Mouse (Mus musculus): ENCODE results near the gene Col5a3. TPM values are rescaled to one million over a fixed set of nuclear protein-coding genes. Genes with fewer than 3 reads are reported as not detected.

Col5a3 gene
- polyA plus RNA-seq, 1 experiment from 2014 or later = 0.15 TPM

- WGBS = 68% methylated on average over 13 of the region's 13 CpGs
- H3K9me3 ChIP-seq = peaks cover 13% of the 10 kb centered on the region
Measured at GRCm38 (mm10) chr9:20804266-20805158, 10.4 kb downstream of the Col5a3 start.

DNA sequence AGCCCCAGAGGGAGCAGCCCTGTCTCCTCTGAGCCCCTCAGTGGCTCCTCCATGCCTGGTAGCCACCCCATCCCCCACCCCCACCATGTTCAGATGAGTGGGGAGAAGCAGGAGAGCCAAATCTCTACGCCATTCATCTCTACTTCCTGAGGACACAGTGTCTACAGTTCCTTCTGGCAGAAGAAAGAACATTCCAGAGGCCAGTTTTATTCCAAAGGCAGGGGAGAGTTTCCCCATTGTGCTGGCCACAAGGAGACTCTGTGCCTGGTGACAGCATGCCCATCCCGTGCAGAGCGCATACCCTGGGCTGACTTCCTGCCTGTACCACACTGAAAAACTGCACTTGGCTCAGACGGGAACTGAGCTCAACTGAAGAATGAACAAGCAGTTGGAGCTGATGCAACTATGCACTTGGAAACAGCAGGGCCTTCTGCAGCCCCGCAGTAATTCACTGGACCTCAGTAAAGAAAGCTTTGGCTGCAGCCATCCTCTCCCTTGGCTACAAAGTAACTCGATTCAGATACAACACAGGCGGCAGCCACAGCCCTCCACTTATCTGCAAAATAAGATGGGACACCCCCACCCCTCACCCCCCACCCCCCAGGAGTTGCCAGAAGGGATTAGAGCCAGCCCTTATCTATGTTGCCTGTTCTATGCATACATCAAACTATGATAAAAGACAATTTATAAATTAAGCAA lies 20.6 kb downstream of the Col5a3 start:
- 22% methylated on average over 7 of the region's 7 CpGs for WGBS
- H3K9me3 ChIP-seq = no peaks in the 10 kb centered on the region
- ATAC-seq (ENCODE audit: extremely low read depth, insufficient number of reproducible peaks, low FRiP score, low TSS enrichment) = no peak
- H3K4me2 ChIP-seq = no peak overlapping the region; the same call in 1 of the 2 replicates
- H3K9ac ChIP-seq = no peak overlapping the region
- H3K36me3 ChIP-seq = no peaks in the 10 kb centered on the region
- H3K4me1 ChIP-seq = peaks cover 9% of the 10 kb centered on the region; the same call in 1 of the 2 replicates
- H3K4me3 ChIP-seq = no peak overlapping the region
- peak overlapping the region; percentile 43; the same call in 1 of the 2 replicates for H3K27ac ChIP-seq (replicated peaks)
- no peaks in the 10 kb centered on the region for H3K27me3 ChIP-seq (replicated peaks)

More at GRCm38 (mm10) chr9:20804266-20805158, 10.4 kb downstream of the Col5a3 start:
- no peaks in the 10 kb centered on the region for H3K36me3 ChIP-seq
- no peak overlapping the region for H3K4me2 ChIP-seq
- no peak overlapping the region for H3K9ac ChIP-seq
- ATAC-seq (ENCODE audit: extremely low read depth, insufficient number of reproducible peaks, low FRiP score, low TSS enrichment) = no peak
- no peak overlapping the region for H3K27ac ChIP-seq (replicated peaks)
- no peaks in the 10 kb centered on the region for H3K4me1 ChIP-seq
- H3K4me3 ChIP-seq = no peak overlapping the region
- peaks cover 6% of the 10 kb centered on the region; the same call in 1 of the 2 replicates for H3K27me3 ChIP-seq (replicated peaks)

DNA sequence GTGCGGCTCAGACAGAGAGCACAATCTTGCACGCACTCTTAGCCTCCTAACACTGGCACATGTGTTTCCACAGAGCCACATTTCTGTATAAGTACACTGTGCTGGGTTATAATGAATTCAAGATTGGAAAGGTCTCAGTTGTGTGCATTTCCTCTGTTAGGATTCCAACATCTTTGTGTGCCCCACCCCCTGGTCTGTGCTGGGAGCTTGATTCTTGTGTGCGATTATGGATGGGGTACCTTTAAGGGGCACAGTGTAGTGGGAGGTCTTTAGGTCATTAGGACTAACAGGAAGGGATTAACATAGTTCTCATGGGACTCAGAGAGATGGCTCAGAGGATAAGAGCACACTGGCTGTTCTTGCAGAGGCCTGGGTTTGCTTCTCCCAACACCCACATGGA lies 24.5 kb downstream of the Col5a3 start:
- Histone ChIP-seq H3K9me3 (no peaks in the 10 kb centered on the region), H3K4me3 (no peak overlapping the region), H3K9ac (no peak overlapping the region), H3K4me2 (no peak overlapping the region), H3K27me3 (replicated peaks) (no peaks in the 10 kb centered on the region), H3K27ac (replicated peaks) (no peak overlapping the region), H3K4me1 (peaks cover 9% of the 10 kb centered on the region; the same call in 1 of the 2 replicates), H3K36me3 (no peaks in the 10 kb centered on the region)
- WGBS = 76% methylated on average over 3 of the region's 3 CpGs
- no peak for ATAC-seq (ENCODE audit: extremely low read depth, insufficient number of reproducible peaks, low FRiP score, low TSS enrichment)

DNA sequence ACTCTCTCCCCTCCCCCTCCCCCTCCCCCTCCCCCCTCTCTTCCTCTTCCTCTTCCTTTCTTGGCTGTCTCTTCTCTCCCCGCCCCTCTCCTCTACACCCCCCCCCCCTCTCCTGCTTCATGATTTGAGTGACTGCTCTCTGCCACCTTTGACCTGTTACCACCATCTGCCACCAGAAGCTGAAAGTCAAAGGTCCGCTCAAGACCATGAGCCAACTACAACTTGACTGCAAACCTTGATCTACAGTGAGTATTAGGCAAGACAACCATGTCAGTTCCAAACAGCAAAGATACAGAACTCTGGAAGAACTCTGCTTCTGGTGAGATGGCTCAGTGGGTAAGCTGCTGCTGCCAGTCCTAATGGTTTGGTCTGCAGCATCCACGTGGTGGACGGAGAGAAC lies 25.2 kb downstream of the Col5a3 start:
- no peak for ATAC-seq (ENCODE audit: extremely low read depth, insufficient number of reproducible peaks, low FRiP score, low TSS enrichment)
- no peaks in the 10 kb centered on the region for H3K27me3 ChIP-seq (replicated peaks)
- peaks cover 9% of the 10 kb centered on the region; the same call in 1 of the 2 replicates for H3K4me1 ChIP-seq
- H3K9ac ChIP-seq = no peak overlapping the region
- no peak overlapping the region for H3K4me3 ChIP-seq
- no peak overlapping the region for H3K27ac ChIP-seq (replicated peaks)
- H3K9me3 ChIP-seq = no peaks in the 10 kb centered on the region
- H3K36me3 ChIP-seq = no peaks in the 10 kb centered on the region
- 68% methylated on average over 3 of the region's 4 CpGs for WGBS
- no peak overlapping the region for H3K4me2 ChIP-seq

DNA sequence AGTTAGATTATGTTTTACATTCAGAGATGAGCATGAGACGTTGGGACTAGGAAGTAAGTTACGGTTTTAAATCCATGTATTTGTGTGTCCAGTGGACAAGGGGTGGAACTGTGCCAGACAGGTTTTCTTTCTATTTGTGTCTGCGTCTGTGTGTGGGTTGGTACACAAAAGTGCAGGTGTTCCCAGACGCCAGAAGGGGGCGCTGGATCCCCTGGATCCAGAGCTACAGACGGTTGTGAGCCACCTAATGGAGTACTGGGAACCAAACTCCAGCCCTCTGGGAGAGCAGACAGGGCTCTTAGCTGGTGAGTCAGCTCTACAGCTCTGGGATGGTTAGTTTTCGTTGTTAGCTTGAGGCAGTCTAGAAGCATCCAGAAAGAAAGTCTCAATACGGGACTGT lies 26.9 kb downstream of the Col5a3 start:
- no peaks in the 10 kb centered on the region for H3K9me3 ChIP-seq
- H3K36me3 ChIP-seq = no peaks in the 10 kb centered on the region
- 75% methylated on average over 8 of the region's 8 CpGs for WGBS
- no peak for ATAC-seq (ENCODE audit: extremely low read depth, insufficient number of reproducible peaks, low FRiP score, low TSS enrichment)
- no peaks in the 10 kb centered on the region for H3K4me1 ChIP-seq
- no peaks in the 10 kb centered on the region for H3K27me3 ChIP-seq (replicated peaks)
- no peak overlapping the region for H3K4me2 ChIP-seq
- no peak overlapping the region for H3K27ac ChIP-seq (replicated peaks)
- H3K9ac ChIP-seq = no peak overlapping the region
- H3K4me3 ChIP-seq = no peak overlapping the region

- H3K27me3 ChIP-seq (replicated peaks) = no peaks in the 10 kb centered on the region
- no peaks in the 10 kb centered on the region for H3K9me3 ChIP-seq
- no peak overlapping the region for H3K27ac ChIP-seq (replicated peaks)
- no peaks in the 10 kb centered on the region for H3K36me3 ChIP-seq
- no peaks in the 10 kb centered on the region for H3K4me1 ChIP-seq
- H3K4me2 ChIP-seq = no peak overlapping the region
- no peak overlapping the region for H3K9ac ChIP-seq
- ATAC-seq (ENCODE audit: extremely low read depth, insufficient number of reproducible peaks, low FRiP score, low TSS enrichment) = no peak
- no peak overlapping the region for H3K4me3 ChIP-seq
- WGBS = 63% methylated on average over 6 of the region's 6 CpGs
Measured at GRCm38 (mm10) chr9:20785055-20785454, 29.8 kb downstream of the Col5a3 start.

DNA sequence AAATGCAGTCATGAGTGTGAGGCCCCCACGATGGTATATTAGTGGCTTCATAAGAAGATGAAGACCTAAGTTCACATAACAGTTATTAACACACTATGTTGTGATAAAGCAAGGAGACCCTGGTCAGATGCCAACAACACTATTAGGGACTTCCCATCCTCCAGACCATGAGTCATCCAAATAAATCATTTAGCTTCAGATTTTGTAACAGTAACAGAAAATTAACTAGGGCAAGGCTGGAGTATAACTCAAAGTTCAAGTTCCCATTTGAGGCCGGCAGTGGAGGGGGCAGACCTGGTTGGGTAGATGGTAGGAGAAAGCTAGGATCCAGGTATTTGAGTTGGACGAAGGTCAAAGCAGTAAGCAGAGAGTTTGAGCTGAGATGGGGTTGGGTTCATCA lies 33.6 kb downstream of the Col5a3 start:
- H3K27me3 ChIP-seq (replicated peaks) = no peaks in the 10 kb centered on the region
- H3K4me2 ChIP-seq = no peak overlapping the region
- no peak; the same call in 1 of the 2 replicates for ATAC-seq (ENCODE audit: extremely low read depth, insufficient number of reproducible peaks, low FRiP score, low TSS enrichment)
- no peaks in the 10 kb centered on the region for H3K36me3 ChIP-seq
- H3K4me3 ChIP-seq = no peak overlapping the region
- no peak overlapping the region for H3K27ac ChIP-seq (replicated peaks)
- 77% methylated on average over 3 of the region's 3 CpGs for WGBS
- no peak overlapping the region for H3K9ac ChIP-seq
- H3K4me1 ChIP-seq = no peaks in the 10 kb centered on the region
- no peaks in the 10 kb centered on the region for H3K9me3 ChIP-seq

DNA sequence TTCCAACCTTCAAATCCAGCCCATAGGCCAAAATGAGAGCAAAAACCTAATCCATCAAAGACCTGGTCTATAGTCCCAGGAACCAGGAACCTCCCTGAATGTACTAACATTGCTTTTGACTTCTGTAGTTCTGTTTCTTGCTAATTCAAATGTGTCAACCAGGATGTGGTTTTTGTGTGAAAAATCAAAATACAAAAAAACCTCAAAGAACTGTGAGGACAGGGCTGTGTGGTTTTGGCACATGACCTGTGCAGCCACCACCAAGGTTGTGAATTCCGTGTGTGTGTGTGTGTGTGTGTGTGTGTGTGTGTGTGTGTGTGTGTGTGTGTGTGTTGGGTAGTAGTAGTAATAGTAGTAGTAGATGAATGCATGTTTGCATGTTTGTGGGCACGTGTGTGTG lies 49.6 kb downstream of the Col5a3 start:
- 75% methylated on average over 2 of the region's 2 CpGs for WGBS
- no peaks in the 10 kb centered on the region for H3K4me1 ChIP-seq
- H3K27ac ChIP-seq (replicated peaks) = no peak overlapping the region
- no peak for ATAC-seq (ENCODE audit: extremely low read depth, insufficient number of reproducible peaks, low FRiP score, low TSS enrichment)
- H3K27me3 ChIP-seq (replicated peaks) = peaks cover 5% of the 10 kb centered on the region
- H3K4me2 ChIP-seq = no peak overlapping the region
- H3K4me3 ChIP-seq = no peak overlapping the region
- H3K9ac ChIP-seq = no peak overlapping the region
- H3K9me3 ChIP-seq = no peaks in the 10 kb centered on the region
- H3K36me3 ChIP-seq = no peaks in the 10 kb centered on the region

DNA sequence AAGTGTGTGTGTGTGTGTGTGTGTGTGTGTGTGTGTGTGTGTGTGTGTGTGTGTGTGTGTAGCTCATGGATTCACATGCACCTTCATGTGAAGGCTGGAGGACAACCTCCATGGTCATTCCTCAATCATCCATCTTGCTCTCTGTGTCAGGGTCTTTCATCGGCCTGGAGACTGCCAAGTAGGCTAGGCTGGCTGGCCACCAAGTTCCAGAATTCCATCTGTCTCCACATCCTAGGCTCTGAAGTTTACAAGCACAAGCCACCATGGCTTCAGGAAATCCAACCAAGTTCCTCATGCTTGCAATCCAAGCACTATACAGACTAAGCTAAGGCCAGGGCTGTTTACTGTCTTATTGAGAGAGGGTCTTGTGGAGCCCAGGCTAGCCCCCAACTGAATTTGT lies 51.8 kb downstream of the Col5a3 start:
- Histone ChIP-seq H3K9me3 (no peaks in the 10 kb centered on the region), H3K4me2 (no peak overlapping the region), H3K36me3 (no peaks in the 10 kb centered on the region), H3K27ac (replicated peaks) (no peak overlapping the region), H3K9ac (no peak overlapping the region), H3K4me1 (no peaks in the 10 kb centered on the region), H3K27me3 (replicated peaks) (peaks cover 5% of the 10 kb centered on the region), H3K4me3 (no peak overlapping the region)
- 71% methylated on average over 1 of the region's 1 CpGs for WGBS
- no peak for ATAC-seq (ENCODE audit: extremely low read depth, insufficient number of reproducible peaks, low FRiP score, low TSS enrichment)

DNA sequence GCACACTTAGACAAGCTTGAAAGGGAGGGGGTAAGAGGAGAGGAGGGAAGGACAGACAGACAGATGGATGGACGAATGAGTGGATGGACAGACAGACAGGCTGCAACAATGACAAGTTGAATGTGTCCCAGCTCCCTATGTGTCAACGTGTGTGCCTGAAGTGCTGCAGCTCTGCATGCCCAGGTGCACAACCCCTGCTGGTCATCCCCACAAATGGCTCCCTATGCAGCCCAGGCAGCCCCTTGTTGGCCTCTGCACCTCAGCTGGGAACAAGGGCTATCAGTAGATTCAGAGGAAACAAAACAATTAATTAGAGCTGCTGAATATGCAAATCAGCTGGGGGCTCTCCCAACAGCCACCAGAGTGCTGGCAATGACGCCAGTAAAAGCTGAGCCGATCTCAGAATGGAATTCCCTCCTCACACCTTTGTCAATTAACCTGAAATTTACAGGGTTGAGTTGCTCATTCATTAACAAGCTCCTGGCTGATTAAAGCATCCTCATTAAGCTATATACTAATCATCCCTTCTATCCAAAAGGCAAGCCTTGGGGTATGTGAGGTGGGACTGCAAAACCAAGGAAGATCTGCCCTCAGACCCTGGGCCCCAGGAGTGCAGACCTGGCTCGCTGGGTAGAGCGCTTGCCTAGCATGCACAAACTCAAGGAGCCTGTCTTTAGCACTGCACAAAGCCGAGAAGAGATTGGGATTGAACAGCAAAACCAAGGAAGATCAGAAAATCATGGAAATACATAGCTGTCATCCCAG lies 52.5 kb downstream of the Col5a3 start:
- no peak overlapping the region for H3K4me2 ChIP-seq
- ATAC-seq (ENCODE audit: extremely low read depth, insufficient number of reproducible peaks, low FRiP score, low TSS enrichment) = no peak
- WGBS = 39% methylated on average over 7 of the region's 7 CpGs

DNA sequence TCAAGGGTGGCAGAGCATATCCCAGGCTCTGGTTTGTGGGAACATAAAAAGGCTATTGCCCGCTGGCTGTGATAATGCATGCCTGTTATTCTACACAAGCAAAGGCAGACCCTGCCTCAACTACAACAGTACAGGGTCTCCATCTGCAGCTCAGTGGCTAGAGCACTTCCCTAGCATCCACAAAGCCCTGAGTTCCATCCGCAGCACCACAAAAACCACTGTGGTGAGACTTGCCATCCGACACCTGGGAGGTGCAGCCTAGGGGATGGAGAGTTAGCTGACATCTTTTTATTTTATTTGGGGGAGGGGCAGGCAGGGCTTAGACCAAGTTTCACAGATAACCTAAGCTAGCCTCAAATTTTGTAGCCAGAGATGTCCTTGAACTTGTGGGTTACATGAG lies 53.5 kb downstream of the Col5a3 start:
- H3K4me3 ChIP-seq = no peak overlapping the region
- H3K4me2 ChIP-seq = no peak overlapping the region
- H3K27me3 ChIP-seq (replicated peaks) = peaks cover 5% of the 10 kb centered on the region
- H3K9ac ChIP-seq = no peak overlapping the region
- no peaks in the 10 kb centered on the region for H3K9me3 ChIP-seq
- no peak overlapping the region for H3K27ac ChIP-seq (replicated peaks)
- no peak for ATAC-seq (ENCODE audit: extremely low read depth, insufficient number of reproducible peaks, low FRiP score, low TSS enrichment)
- WGBS = 64% methylated on average over 3 of the region's 3 CpGs
- H3K36me3 ChIP-seq = no peaks in the 10 kb centered on the region
- no peaks in the 10 kb centered on the region for H3K4me1 ChIP-seq

More for the DNA sequence above, 52.5 kb downstream of the Col5a3 start:
- no peaks in the 10 kb centered on the region for H3K9me3 ChIP-seq
- H3K4me1 ChIP-seq = no peaks in the 10 kb centered on the region
- H3K27me3 ChIP-seq (replicated peaks) = peaks cover 5% of the 10 kb centered on the region
- H3K36me3 ChIP-seq = no peaks in the 10 kb centered on the region
- no peak overlapping the region for H3K9ac ChIP-seq
- H3K27ac ChIP-seq (replicated peaks) = no peak overlapping the region
- H3K4me3 ChIP-seq = no peak overlapping the region

Data from heart, embryonic 13.5 days (tissue).